Mouse (Mus musculus): Measurements from ENCODE around the gene Evi5l. TPM values are rescaled to one million over a fixed set of nuclear protein-coding genes. Genes with fewer than 3 reads are reported as not detected.
"Not testable (repeated sequence)": the region's sequence is repeated elsewhere in the genome, so short reads cannot be mapped to it uniquely, and the experiment has no call there.

Evi5l gene
- total RNA-seq, 2 experiments from 2014 or later = 23.4 to 24.6 TPM

DNA sequence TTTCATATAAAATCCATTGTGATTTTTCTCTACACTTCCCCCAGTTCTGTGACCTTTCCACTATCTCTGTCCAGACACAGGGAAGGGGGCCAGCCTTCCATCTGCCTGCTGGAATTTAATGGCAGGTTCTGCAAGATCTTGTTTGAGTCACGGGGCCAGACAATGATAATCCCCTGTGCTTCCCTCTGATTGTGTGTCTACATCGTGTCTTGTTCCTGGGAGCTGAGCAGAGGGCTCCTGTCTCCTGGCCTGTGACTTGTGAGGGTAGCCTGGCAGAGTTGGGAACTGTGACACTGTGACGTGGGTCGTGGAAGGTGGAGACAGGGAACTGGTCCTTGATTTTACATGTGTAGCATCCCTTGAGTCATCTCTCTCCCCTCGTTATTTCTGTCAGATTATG is 63.4 kb downstream of the Evi5l start:
- no peak for DNase-seq (ENCODE audit: low spot score)
- intact Hi-C loops (cut with DNase I) = no loop called here

DNA sequence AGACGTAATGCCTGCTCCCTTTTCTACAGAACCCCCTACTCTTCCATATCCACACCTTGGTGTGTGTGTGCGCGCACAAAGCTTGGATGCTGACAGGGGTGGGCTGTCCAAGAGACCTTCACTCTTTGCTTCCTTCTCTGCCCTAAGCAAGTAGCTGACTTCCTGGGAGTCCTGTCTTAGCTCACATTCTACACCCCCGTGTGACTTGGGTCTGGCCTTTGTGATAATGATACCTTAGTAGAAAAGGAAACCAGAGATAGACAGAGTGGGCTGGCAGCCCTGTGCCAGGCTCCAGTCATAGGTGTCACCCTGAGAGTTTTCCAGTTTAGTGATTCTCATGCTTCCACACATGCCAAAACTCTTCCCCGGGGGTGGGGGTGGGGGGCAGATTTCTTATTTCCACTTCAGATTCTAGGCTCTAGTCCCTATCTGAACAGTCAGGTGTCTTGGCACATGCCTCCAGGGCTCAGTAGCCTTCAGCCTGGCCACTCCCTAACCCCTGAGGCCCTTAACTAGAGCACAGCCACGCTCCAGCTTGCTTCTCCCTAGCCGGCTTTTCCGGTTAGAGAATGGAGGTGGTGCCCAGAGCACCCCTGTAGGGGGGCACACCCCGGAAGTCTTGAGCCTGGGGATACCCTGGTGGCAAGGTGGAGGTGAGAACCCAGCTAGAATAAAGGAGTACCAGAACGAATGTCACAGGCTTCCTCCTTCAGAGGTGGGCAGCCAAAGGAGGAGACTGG is 64.4 kb downstream of the Evi5l start:
- DNase-seq (ENCODE audit: low spot score) = no peak
- intact Hi-C loops (cut with DNase I) = no loop called here

DNA sequence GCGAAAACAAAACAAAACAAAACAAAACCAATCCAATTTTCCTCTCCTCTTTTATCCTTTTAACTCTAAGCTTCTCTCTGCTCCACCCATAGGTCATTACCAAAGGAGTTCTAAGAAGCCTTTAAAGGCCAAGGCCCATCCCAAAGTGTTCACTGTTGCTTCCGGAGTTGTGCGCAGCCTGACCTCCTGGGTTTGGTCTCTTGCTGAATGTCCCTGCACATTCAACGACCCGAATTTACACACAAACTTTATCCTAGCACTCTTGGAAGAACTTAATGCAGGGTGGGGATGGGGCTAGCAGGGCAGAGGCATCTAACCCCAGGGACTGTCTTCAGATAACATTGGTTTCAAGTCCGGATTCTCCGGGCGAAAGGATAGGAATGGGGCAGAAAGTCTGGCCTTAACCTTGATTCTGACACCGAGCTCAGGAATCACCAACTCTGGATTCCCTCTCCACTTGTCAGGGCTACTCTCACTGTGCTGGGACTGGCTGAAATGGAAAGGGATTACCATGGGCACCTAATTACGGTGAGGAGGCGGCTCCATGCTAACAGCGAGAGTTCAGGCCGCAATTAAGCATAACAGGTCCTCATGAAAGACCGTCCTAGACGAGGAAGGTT is 71.6 kb downstream of the Evi5l start:
- DNase-seq (ENCODE audit: low spot score) = no peak
- intact Hi-C loops (cut with DNase I) = loop anchor here (2.0 to 5.0 kb wide), 2 partner anchors 15 to 254 kb away; partner anchors contain the start of genes Cers4 and Snapc2

DNA sequence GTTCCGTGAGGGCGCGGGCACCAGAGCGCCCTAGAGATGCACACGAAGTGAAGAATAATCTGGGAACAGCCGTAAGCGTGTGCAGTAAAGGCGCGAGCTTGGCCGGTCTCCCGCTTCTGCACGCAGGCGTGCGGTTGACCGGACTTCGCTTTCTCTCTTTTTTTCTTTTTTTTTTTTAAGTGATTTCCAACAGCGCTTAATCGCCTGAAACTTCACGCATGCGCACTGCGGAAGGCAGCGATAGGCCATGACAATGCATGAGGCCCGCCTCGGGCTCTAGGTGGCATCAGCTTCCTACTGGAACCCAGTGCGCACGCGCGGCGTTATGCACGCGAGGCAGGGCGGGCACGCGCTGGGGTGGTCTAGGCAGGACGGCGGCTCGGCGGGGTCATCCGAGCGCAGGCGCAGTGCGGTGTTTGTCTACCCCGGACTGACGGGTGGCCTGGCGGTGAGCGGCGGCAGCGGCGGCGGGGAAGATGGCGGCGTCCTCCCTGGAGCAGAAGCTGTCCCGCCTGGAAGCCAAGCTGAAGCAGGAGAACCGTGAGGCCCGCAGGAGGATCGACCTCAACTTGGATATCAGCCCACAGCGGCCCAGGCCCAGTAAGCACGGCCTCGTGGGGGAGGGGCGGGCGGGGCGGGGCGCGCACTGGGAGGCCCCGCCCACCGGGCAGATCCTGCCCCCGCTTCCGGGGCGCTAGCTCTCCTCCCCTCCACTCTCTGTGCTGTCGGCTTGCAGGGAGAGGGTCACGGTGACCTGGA is 72.2 kb downstream of the Evi5l start, which contains the start of the genes Map2k7 and Gm49320:
Gene Map2k7 (plus strand): TSS at position 307 of the 759 bp plus-strand sequence.
Gene Gm49320 (plus strand): TSS at position 432 of the 759 bp plus-strand sequence.
- DNase-seq (ENCODE audit: low spot score) = peak; percentile 100
- intact Hi-C loops (cut with DNase I) = loop anchor here (2.0 to 5.0 kb wide), 2 partner anchors 14 to 254 kb away; partner anchors contain the start of genes Cers4 and Snapc2

DNA sequence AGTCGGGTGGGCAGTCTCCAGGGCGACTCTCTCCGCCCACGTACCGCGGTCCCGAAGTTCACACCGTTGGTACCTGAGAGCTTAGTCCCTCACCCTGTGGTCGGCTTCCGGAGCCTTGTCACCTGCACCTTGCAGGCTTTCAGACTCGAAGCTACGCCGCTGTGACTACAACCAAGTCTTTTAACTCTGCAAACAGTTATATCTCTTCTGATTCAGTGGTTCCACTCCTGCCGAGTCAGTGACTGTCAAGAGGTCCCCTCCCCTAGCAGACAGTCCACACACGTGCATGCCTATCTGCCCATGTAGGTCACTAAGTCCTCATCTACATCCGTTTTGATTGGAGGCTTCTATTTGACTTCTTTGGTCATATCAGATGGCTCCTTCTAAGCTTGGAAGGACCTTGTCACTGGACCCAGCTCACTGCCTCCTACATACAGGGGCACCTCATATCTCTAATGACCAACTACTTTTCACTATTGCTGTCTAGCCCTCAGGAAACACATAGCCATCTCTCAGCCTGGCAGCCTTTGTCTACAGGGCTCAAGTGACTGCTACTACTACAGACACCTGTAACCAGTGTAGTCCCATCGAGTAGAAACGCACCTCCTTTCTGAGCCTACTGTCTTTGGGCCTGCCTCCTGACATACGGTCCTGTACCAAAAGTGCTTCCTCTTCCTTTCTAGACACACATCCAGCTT is 73.0 kb downstream of the Evi5l start:
- DNase-seq (ENCODE audit: low spot score) = no peak
- intact Hi-C loops (cut with DNase I) = loop anchor here (2.0 to 5.0 kb wide), 2 partner anchors 13 to 253 kb away; partner anchors contain the start of genes Cers4 and Snapc2

DNA sequence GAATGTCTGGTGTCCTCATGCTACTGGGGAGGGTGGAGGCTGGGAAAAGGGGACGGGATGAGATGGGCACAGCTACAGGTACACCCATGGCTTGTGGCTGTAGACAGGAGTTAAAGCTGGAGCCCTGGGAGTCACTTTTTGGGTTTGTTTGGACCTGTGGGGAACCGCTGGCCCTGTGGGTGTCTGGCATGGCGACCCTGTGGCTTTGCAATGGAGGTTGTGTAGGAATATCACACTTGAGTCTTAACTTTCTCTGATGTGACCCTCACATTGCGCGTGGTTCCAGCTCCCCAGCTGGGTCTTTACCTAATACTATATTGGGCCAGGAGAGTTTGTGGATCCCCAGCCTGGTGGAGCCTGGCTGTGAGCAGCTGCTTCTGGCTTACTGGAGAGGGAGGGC is 78.7 kb downstream of the Evi5l start:
- no peak for DNase-seq (ENCODE audit: low spot score)
- intact Hi-C loops (cut with DNase I) = no loop called here

DNA sequence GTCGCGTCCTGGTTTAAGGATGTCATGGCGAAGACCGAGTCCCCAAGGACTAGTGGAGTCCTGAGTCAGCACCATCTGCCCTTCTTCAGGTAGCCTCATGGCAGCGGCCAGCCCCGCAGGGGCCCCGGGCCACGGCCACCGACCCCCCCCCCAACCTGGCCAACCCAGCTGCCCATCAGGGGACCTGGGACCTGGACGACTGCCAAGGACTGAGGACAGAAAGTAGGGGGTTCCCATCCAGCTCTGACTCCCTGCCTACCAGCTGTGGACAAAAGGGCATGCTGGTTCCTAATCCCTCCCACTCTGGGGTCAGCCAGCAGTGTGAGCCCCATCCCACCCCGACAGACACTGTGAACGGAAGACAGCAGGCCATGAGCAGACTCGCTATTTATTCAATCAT is 79.4 kb downstream of the Evi5l start:
- DNase-seq (ENCODE audit: low spot score) = no peak
- intact Hi-C loops (cut with DNase I) = no loop called here

DNA sequence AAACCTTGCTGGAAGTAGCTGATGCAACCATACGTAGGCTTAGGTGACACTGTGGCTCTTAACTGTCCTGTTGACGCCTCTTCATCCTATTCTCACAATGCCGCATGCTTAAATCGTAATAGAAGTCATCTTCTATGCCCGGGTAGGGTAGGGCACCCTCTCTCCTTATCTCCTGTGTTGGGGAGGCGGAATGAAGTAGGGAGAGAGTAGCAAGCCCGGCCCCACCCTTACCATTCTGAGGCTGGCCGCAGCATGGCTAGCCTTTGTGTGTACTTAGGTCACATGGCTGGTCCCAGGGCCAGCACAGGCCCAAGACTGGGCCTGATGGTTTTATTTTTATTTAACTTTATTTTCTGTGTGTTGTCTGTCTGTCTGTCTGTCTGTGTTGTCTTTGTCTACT is 80.9 kb downstream of the Evi5l start:
- no peak for DNase-seq (ENCODE audit: low spot score)
- intact Hi-C loops (cut with DNase I) = no loop called here

DNA sequence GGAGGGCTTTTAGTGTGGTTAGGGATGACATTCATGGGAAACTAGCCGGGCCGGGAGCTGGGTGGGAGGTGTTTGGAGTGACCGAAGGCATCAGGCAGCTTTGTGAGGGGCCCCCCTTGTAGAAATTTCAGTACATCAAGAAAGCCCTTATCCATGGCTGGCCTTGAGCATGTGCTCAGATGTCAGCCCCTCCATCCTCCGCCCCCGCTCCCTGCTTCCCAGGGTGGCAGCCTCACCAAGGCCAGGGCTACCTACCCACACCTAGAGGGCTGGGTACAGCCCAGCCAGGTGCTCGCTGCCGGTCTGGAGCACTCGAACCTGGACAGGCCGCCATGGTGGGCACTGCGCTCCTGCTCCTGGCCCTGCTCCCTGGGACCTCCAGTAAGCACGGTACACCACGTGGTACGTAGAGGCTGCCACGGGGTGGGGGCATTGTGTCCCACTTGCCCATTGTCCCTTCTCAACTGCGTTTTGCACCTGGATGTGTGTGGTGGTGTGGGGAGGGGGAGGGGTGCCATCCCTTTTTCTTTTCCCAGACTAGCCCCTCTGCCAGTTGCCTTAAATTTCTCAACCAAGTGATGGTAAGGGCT is 81.7 kb downstream of the Evi5l start, which contains the start of gene Tgfbr3l:
Gene Tgfbr3l (plus strand): TSS at position 264 of the 590 bp plus-strand sequence.
- intact Hi-C loops (cut with DNase I) = no loop called here

DNA sequence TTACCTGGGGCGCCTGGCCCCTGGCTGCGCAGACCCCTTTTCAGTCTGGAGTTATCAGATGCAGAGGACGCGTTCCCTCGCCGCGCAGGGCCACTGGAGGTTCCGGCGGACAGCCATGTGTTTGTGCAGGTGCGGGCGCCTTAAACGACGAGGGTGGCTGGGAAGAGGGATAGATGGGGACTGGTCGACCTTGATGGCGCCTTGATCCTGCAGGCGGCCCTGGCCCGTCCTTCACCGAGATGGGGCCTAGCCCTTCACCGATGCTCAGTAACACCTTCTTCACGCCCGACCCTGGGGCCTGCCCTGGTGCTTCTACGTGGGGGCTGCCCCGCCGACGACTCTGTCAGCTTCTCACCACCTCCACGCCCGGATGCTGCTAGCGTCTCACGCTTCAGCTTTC is 82.8 kb downstream of the Evi5l start:
- no peak for DNase-seq (ENCODE audit: low spot score)
- intact Hi-C loops (cut with DNase I) = no loop called here

More for the DNA sequence above, 81.7 kb downstream of the Evi5l start, which contains the start of gene Tgfbr3l:
- no peak for DNase-seq (ENCODE audit: low spot score)

DNA sequence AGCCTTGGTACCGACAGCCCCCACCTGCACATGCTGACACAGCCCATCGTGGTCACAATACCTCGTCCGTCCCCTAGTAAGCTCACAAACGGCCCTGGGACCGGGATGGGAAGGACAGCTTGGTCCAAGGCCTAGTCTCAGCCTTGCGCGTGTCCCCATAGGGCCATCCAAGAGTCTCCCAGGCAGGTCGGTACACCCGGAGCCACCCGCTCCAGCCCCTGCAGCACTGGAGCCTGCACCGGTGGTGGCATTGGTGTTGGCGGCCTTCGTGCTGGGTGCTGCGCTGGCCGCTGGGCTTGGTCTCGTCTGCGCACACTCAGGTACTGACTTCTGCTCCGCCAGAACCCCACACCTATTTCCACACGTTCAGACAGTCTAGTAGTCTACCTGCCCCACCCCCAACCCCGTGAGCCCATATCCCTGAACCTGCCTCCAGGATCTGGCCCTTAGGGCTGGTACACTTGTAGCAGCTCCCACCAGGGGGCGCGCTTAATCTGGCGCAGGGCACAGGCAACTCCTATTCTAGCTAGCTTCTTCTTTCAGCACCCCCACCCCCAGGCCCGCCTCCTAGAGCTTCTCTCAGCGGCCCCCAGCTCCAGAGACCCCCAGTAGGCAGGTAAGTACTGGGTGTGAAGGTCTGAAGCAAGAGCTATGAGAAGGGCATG is 84.1 kb downstream of the Evi5l start:
- peak; percentile 56 for DNase-seq (ENCODE audit: low spot score)
- intact Hi-C loops (cut with DNase I) = loop anchor here (2.0 to 10.0 kb wide), 4 partner anchors 72 to 424 kb away; no protein-coding TSS in a partner anchor

DNA sequence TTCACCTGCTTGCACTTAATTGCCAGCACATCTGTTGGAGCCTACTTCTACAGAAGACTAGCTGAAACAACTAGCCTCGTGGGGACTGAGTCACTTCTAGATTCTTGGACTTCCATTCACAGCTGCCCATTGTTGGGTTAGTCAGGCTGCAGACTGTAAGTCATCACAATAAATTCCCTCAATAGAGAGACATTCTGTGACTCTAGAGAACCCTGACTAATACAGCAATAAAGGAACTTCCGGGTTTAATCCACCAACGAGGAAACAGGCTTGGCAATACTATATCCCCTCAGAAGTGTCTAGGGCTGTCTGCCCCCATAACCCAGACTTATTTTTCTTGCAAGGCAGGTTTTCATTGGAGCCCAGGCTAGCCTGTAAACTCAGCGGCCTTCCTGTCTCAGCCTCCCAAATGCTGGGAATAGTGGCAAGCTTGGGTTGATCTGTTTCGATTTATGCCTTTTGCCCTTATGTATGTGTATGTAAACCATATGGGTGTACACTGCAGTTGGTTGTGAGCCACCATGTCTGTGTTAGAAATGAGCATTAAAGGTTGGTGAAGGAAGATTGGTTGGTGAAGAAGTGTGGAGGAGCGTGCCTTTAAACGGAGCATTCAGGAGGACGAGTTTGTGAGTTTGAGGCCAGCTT is 85.9 kb downstream of the Evi5l start:
- intact Hi-C loops (cut with DNase I) = loop anchor here (2.0 to 10.0 kb wide), 4 partner anchors 13 to 423 kb away; partner anchors contain the start of genes Gm49320 and Map2k7
- no peak for DNase-seq (ENCODE audit: low spot score)

DNA sequence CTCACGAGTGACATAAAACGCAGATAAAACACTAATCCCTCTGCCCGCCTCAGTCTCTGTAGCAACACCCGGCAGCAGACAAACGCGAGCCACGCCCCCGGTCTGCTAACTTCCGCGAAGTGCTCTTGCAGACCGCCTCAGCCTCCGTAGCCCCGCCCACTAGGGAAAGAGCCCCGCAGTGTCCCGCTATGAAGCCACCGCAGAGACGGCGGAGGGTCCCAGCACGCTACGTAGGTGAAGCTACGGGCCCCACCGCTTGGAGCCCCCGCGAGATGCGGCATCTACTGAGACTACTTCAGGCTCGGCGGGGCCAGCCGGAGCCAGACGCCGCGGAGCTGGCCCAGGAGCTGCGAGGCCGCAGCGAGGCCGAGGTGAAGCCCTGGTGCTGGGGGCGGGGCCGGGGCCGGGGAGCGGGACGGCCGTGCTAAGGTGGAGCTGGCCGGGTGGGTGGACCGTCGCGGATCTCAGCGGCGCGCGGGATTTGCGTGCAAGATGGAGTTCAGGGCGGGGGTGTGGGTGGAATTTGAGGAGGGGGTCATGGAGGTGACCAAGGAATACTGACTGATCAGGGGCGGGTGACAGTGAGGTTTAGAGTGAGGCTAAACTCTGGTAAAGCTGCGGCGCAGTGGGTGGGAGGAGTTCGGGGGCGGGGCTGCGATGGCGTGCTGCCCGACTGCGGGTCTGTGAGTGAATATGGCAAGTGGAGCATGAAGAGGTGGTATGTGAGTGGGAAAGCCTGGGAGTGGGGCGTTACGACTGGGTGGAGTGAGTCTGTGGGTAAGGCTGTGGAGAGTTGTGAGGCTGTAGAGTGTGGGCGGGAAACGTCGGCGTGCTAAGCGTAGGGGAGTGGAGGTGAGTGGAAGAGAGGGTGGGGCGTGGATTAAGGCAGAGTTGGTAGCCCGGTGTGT is 86.8 kb downstream of the Evi5l start, which contains the start of gene Snapc2:
Gene Snapc2 (plus strand): TSS at position 147 of the 908 bp plus-strand sequence.
- intact Hi-C loops (cut with DNase I) = loop anchor here (2.0 to 10.0 kb wide), 4 partner anchors 14 to 422 kb away; partner anchors contain the start of genes Gm49320 and Map2k7
- peak; percentile 89 for DNase-seq (ENCODE audit: low spot score)

DNA sequence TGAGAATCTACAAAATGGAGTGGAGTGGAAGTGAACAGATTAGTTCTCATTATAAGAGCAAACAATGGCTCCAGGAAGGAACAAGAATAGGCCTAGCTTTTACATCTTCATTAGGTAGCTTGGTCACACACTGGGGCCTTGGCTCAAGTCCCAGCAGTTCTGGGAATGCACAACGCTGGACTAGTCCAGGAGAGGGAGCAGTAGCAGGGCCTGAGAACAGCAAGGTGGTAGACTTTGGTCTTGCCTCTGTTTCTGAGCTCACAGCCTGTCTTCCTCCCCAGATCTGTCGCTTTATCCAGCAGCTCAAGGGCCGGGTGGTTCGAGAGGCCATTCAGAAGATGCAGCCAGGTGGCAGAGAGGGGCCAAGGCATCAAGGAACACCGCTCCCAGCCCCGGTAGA is 87.6 kb downstream of the Evi5l start:
- DNase-seq (ENCODE audit: low spot score) = no peak
- intact Hi-C loops (cut with DNase I) = loop anchor here (5.0 to 10.0 kb wide), 3 partner anchors 118 to 421 kb away; no protein-coding TSS in a partner anchor

DNA sequence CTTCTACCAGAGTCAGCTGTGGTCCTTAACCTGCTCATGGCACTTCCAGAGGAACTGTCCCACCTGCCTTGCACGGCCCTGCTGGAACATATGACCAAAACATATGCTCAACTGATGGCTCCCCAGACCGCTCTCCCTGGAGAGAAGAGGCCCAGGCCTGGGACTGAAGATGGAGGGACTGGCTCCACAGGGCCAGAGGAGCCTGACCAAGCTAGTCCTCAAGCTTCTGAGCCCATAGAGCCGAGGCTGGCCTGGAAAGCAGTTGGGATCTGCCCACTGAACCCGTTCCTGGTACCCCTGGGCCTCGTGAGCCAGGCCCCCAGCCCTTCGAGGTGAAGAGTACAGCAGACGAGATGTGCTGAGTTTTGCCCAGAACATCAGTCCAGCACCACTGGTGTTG is 89.1 kb downstream of the Evi5l start:
- DNase-seq (ENCODE audit: low spot score) = not testable (repeated sequence)
- intact Hi-C loops (cut with DNase I) = loop anchor here (5.0 to 10.0 kb wide), 2 partner anchors 63 to 419 kb away; no protein-coding TSS in a partner anchor

DNA sequence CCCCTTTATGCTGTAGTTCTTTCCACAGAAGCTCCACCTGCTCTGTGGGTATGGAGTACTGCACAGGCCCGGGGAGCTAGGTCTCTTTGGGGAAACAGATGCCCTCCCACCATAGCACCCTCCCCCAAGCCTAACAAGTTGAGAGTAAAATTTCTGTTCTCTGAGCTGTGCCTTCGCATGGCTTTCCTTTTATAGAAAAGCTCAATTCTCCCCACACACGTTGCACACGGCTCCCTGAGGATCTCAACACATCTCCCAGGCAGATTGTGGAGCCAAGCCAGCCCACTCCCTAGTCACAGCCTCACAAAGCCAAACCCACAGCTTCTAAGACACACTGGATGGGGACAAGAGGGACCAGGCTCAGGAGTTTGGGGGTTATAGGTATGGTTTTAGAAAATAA is 90.5 kb downstream of the Evi5l start:
- DNase-seq (ENCODE audit: low spot score) = no peak
- intact Hi-C loops (cut with DNase I) = loop anchor here (5.0 to 10.0 kb wide), 2 partner anchors 65 to 418 kb away; no protein-coding TSS in a partner anchor

DNA sequence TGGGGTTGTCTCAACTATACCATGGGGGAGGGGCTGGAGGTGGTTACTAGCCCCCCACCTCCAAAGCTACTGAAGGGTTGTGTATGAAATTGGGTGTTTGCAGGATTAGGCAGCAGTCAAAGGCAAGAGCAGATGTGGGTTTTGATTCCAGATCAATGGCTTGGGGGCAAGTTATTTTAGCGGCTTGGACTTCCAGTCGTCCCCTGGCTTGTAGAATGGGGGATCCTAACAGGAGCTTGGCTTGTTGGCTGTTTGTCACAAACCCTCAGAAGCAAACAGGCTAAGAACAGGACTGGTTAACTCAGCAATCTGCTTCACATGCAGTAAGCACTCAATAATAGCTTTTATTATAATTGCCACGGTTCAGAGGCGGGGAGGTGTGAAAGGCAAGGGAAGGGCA is 91.0 kb downstream of the Evi5l start:
- no peak for DNase-seq (ENCODE audit: low spot score)
- intact Hi-C loops (cut with DNase I) = loop anchor here (5.0 to 10.0 kb wide), 2 partner anchors 65 to 417 kb away; no protein-coding TSS in a partner anchor

Measured in heart, postnatal 25 days (tissue).